Mouse (Mus musculus) ovary, postnatal 14 days (tissue): Measurements from ENCODE around the gene Bbx.

ENCODE experiments used
- DNase-seq: peaks from one replicate; pipeline ENCODE4 v3.0.0; 2022; ENCODE audit warnings: low spot score

Bbx gene

GRCm38 (mm10) chr16:50432062-50432878 is at the start of gene Bbx:
TSS of gene Bbx (minus strand) at chr16:50432390.
- DNase-seq = peak; percentile 96

- DNase-seq = no peak
These were observed 49.7 kb upstream of the Bbx start for GRCm38 (mm10) chr16:50481892-50482291.

DNA sequence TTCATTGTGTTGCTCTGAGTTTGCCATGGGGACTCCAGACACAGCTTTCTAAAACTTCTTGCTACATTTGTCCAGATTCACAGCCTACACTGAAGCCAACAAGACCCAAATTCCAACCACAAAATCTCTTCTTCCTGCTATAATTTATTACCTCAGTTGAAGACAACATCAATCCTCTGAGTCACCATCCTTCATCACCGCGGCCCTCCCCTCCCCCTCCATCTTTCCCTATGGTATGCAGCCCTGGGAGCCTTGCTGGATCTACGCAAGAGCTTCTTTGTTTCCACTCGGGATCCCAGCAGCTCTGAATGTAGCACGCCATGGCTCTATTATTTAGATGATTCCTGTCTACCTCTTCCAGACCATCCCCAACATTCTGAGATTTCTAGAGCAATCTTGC is 49.2 kb upstream of the Bbx start:
- DNase-seq = no peak

DNA sequence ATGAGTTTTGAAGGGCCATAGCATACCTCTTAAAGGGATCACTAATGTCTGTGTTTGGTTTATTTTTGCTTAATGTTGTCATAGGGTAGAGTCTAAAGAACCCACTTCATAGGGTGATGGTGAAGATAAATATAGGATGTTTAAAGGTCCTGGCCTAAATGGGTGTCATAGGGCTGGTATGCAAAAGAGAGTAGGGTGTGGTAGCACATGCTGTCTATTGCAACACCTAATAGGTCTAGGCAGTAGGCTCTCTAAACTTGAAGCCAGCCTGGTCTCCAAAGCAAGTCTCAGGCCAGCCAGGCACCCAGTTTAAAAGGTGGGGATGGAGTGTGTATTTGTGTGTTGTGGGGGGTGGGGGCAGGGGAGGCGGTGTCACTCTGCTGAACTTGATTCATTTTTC is 46.5 kb upstream of the Bbx start:
- no peak for DNase-seq

- DNase-seq = no peak
These were observed 45.4 kb upstream of the Bbx start for GRCm38 (mm10) chr16:50477628-50478027.

DNA sequence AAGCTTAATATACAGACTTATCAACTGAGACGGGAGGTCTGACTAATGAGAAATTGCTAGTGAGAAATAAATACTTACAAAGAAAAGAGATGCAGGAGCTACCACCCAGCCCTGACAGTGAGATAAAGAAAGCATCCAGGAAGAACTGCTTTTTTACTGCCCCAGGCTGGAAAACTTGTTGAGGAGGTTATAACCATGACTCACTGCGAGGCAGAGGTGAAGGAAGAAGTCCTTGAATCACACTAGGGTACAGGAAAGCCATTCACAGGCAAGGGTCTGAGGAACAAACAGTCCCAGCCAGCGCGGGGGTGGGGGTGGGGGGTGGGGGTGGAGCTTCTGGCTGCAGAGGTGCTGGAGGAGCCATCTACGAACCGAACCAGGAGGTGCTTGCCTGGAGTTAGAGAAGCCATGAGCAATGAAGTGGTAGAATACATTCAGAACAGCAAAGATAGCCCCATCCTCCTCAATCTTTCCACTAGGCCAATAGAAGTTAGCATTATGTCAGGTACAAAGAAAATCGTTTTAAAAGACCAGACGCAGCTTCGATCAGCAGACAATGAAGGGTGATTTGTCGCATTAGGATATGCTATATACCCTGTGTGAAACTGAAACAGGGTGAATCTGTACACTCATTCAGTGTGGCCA is 30.2 kb upstream of the Bbx start:
- no peak for DNase-seq

- no peak for DNase-seq
These were observed 27.0 kb upstream of the Bbx start for GRCm38 (mm10) chr16:50459146-50459545.

- DNase-seq = no peak
These were observed 23.9 kb upstream of the Bbx start for GRCm38 (mm10) chr16:50456053-50456452.

- DNase-seq = no peak
These were observed 16.9 kb upstream of the Bbx start for GRCm38 (mm10) chr16:50449086-50449485.

DNA sequence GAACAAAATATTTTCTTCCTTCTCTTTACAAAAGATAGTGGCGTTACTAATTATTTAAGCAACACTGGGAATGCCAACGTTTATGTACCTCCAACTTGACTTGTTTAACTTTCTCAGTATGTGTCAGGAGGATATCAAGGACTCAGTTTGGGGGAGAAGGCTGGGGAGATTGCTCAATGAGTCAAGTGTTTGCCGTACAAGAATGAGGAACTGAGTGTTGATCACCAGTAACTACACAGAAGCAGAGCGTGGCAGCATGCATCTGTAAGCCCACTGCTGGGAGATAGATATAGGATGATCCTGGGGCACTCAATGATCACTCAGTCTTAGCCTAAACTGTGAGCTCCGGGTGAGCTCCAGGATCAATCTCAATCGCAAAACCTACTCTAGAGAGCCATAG is 12.8 kb upstream of the Bbx start:
- no peak for DNase-seq

- DNase-seq = no peak
These were observed 6.6 kb upstream of the Bbx start for GRCm38 (mm10) chr16:50438816-50439215.

GRCm38 (mm10) chr16:50437788-50438187 is 5.6 kb upstream of the Bbx start:
- no peak for DNase-seq

- DNase-seq = no peak
These were observed 5.1 kb upstream of the Bbx start for GRCm38 (mm10) chr16:50437331-50437730.

DNA sequence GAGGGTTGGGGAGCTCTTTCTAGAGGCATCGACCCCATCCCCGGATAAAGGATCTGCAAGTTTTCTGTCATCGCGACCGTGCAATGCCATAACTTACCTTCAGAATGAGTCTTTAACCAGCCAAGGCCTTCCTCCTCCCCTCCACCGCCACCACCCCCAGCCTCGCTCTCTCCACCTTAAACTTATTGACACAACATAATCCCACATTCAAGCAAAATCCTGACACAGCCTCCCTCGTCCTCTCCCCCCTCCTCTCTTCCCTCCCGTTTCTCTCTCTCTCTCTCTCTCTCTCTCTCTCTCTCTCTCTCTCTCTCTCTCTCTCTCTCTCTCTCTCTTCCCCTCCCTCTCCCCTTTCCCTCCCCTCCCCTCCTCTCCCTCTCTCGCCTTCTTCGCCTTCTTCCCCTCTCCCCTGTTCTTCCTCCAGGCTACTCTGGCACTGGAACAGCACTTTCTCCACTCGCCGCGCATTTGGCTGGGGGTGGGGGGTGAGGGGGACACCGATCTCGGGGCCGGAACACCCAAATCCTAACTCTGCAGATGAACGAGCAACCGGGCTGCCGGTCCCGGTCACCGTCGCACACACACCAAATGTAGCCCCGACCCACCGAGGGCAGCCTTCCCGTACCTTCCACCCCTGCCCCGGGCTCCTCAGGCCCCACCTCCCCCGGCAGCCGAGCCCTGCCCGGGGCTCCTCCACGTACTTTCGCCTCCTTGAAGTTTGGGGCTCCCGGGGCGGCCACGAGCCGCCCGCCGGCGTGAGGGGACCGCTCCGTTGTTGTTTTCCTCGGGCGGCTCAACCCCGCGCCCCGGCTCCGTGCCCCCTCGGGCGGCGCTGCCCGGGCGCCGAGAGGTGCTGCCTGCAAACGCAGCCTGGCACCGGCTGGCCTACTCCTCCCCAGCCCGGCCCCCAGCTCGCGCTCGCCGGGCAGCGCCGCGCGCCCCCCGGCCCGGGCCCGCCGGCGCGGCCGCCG is 894 bp downstream of the Bbx start:
- DNase-seq = peak; percentile 41

- DNase-seq = no peak
These were observed 1.7 kb downstream of the Bbx start for GRCm38 (mm10) chr16:50430515-50430877.

DNA sequence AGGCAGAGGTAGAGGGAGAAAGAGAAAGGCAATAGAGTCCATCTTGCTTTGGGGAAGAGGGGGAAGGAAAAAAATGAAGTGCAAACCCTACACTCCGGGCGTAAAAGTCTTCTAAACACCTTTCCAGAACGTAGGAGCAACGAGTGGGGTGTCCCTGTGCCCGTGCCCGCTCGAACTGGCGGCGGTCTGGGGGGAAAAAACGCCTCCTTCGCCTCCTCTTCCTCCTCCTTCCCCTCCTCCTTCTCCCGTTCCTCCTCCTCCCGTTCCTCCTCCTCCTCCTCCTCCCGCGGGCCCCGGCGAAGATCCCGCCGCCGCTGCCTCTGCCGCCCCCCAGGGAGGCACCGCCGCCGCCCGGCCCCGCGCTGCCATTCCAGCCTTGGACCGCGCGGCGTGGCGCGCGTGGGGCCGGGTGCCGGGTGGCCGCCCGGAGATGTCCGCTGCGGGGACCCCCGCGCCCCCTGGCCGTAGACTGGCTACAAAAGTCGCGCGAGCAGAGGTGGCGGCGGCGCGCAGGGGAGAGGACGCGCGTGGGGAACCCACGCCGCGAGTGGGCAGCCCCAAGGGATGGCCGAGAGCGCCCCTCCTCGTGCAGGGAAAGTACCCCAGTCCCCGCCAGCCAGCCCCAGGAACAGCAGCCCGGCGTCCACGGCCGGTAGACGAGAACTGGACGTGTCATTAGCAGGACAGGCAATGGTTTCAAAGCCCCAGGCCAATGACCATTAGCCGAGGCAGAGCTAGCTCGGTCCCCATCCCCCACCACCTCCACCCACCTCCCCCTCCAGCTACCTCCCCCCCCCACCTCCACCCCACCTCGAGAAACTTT is 2.3 kb downstream of the Bbx start:
- DNase-seq = peak; percentile 31

DNA sequence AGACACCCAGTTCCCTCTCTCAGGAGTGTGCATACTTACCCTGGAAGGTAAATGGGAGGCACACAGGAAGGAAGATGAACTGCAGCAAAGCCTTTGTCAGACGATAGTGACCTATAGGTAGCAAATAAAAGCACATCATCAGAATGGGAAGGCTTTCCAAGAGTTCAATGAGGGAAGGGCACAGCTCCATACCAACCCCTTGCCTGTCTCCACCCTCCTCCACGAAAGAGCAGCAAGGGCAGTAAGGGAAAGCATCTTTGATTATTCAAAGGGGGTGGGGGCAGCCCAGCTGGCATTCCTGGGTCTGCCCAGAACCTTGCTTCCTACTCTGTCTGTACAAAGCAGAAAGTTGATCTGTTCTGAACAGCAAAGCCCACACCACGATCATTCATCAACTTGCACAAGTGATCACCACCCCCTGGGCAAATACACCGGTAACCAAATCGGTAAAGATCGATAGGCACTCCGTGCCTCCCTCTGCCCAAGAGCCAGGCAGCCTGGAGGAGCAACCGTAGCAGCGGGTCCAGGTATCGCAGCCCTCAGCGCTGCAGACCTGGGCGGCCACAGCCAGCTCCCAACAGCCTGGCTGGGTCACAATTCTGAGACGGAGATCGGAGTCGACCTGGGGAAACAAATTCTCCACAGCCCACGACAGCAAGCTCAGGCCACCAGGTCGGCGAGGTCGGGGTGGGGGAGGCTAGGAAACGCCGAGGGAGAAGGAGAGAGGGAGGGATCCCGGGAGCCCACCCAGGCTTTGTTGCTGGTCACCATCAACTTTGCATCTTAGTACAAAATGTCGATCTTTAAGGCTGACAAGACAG is 3.1 kb downstream of the Bbx start:
- no peak for DNase-seq

DNA sequence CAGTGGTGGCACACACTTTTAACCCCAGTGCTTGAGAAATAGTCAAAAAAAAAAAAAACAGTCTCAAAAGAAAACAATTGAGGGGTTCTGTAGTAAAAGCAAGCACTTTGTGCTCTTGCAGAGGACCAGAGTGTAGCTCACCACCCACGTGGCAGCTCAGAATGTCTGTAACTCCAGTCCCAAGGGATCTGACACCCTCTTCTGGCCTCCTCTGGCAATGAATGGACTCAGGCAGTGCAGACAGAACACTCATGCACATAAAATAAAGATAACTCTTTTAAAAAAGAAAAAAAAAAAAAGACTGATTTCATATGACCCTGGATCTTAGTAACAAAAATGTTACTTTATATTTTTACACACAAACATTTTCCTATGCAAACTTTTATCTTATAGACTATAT is 12.1 kb downstream of the Bbx start:
- no peak for DNase-seq

DNA sequence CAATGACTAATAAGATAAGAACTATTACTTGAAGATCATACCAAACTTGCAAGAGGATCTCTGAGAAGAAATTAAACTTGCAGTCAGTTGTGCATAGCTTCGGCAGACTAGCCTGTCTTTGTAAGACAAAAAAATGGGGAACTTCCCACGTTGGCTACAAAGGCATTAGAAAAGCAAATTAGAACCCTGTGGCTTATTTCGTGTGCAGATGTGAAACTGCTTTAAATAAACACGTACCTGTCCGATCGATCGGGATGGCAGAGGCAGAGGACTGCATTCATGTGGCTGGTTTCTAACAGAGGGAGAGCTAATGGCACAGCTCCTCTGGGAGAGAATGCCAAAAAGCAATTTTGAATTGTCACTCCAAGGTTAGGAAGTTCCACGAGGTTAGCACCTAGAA is 16.8 kb downstream of the Bbx start:
- DNase-seq = no peak

DNA sequence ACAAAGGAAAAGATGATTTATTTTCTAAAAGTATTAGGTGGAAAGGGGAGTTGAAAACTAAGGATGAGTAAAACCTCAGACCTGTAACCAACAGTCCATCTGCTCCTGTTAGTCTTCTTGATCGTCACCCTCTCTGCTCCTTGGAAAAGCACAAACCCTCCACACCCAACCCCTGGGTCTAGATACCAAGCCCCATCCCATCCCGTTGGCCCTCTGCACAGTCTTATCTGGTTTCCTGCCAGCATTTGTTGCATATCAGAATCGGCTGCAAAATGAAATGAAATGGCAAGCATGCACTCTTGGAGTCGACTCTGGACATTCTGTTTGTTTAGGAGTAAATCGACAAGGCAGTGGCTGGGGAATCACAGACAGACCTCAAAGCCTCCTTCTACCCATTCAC is 29.3 kb downstream of the Bbx start:
- no peak for DNase-seq

DNA sequence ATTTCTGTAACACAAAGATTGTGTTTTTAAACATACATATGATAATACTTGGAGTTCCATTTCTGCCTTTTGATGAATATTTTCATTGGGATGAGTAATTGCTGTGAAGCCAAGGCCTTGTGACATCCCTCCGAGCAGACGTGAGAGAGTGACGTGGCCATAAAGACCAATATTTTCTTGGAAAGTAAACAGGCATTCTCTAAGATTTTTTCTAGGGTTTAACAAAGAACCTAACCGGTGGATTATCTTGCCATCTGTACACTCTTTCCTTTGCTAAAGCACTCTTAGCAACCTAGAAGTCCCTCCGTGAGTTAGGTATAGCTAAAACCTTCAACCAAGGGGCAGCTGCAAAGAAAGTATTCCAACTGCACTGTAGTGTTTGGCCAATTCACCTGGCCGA is 32.4 kb downstream of the Bbx start:
- DNase-seq = no peak
